Mouse (Mus musculus): ENCODE data around the gene Fgf11. TPM values are rescaled to one million over a fixed set of nuclear protein-coding genes. Genes with fewer than 3 reads are reported as not detected.
A peak's percentile ranks its signal among the peaks of the same experiment; 100 is the strongest.

Gene Fgf11
- polyA plus RNA-seq, 1 experiment from 2014 or later = 2.9 TPM

DNA sequence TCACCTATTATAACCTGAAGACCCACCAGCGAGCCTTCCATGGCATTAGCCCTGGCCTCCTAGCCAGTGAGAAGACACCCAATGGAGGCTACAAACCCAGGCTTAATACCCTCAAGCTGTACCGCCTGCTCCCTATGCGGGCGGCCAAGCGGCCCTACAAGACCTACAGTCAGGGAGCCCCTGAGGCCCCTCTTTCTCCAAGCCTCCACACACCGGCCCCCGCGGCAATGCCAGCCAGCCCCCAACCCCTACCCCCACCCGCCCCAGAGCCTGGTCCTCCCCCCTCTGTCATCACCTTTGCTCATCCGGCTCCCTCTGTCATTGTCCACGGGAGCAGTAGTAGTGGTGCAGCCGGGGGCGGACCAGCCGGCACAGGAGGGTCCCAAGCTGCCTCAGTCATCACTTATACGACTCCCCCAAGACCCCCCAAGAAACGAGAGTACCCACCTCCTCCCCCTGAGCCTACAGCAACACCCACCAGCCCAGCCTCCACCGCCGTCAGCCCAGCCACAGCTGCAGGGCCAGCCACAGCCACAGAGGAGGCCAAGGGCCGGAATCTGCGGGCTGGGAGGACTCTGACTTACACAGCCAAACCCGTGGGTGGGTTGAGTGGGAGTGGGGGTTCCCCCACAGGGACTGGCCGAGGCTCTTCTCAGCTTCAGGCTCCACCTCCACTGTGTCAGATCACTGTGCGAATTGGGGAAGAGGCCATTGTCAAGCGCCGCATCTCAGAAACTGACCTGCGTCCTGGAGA lies 24.0 kb downstream of the Fgf11 start:
- peaks cover 39% of the 10 kb centered on the region for H3K36me3 ChIP-seq
- H3K4me3 ChIP-seq = no peak overlapping the region
- no peak for ATAC-seq (ENCODE audit: low FRiP score, low read depth)
- no peak overlapping the region for H3K27ac ChIP-seq
- WGBS = 61% methylated on average over 26 of the region's 26 CpGs
- no peak overlapping the region for H3K9ac ChIP-seq
- H3K27me3 ChIP-seq = peaks cover 48% of the 10 kb centered on the region
- no peak overlapping the region for H3K4me2 ChIP-seq (replicated peaks)
- H3K9me3 ChIP-seq = no peaks in the 10 kb centered on the region
- peaks cover 14% of the 10 kb centered on the region for H3K4me1 ChIP-seq

DNA sequence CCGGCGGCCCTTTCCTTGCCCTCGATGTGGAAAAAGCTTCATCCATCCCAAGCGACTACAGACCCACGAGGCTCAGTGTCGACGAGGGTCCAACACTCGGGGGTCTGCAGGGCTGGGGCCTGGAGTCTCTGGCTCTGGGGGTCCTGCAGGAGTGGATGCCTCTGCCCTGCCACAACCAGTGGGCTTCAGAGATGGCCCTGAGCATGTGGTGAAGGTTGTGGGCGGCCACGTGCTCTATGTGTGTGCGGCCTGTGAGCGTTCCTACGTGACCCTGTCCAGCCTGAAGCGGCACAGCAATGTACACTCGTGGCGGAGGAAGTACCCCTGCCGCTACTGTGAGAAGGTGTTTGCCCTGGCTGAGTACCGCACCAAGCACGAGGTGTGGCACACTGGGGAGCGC lies 25.2 kb downstream of the Fgf11 start:
- peaks cover 14% of the 10 kb centered on the region for H3K4me1 ChIP-seq
- no peak overlapping the region for H3K27ac ChIP-seq
- H3K27me3 ChIP-seq = peaks cover 42% of the 10 kb centered on the region
- no peaks in the 10 kb centered on the region for H3K9me3 ChIP-seq
- no peak overlapping the region for H3K4me3 ChIP-seq
- H3K9ac ChIP-seq = peak overlapping the region; percentile 8; the same call in 1 of the 2 replicates
- peaks cover 39% of the 10 kb centered on the region for H3K36me3 ChIP-seq
- WGBS = 83% methylated on average over 20 of the region's 20 CpGs
- no peak overlapping the region for H3K4me2 ChIP-seq (replicated peaks)
- ATAC-seq (ENCODE audit: low FRiP score, low read depth) = no peak

DNA sequence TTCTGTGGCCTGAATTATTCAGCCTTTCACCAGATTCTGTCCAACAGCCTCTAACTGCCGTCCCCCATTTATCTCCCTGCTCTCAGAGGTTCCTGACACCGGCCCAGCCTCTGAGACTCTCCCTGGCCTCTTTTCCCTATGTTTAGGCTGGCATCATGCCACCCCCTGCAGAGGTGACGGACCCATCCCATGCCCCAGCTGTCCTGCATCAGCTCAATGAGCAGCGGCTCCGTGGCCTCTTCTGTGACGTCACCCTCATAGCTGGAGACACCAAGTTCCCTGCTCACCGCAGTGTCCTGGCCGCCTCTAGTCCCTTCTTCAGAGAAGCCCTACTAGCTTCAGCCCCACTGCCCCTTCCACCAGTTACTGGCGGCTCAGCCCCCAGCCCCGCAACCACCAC lies 25.9 kb downstream of the Fgf11 start:
- Histone ChIP-seq H3K27ac (no peak overlapping the region), H3K9ac (no peak overlapping the region), H3K4me2 (replicated peaks) (no peak overlapping the region), H3K36me3 (peaks cover 39% of the 10 kb centered on the region), H3K4me1 (peaks cover 14% of the 10 kb centered on the region), H3K4me3 (no peak overlapping the region), H3K9me3 (no peaks in the 10 kb centered on the region), H3K27me3 (peaks cover 41% of the 10 kb centered on the region)
- 65% methylated on average over 10 of the region's 10 CpGs for WGBS
- ATAC-seq (ENCODE audit: low FRiP score, low read depth) = no peak

DNA sequence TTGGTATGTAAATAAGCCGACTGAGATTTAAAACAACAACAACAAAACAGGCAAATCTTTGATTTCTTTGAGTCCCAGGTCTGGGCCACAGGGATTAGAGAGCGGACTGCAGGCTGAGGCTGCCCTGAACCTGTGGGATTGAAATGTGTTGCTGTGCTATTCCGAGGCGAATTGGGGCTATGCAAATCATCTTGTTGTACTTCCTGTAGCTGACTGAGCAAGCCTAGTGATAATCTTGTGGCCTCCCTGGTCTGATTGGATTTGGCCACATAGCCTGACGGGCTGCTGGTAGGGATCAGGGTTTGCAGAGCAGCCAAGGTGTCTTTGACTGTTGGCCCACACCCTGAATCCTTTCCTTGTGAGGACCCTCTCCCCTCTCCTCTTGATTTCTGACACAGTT lies 26.7 kb downstream of the Fgf11 start:
- 66% methylated on average over 5 of the region's 5 CpGs for WGBS
- Histone ChIP-seq H3K9ac (no peak overlapping the region), H3K27me3 (peaks cover 40% of the 10 kb centered on the region), H3K36me3 (peaks cover 39% of the 10 kb centered on the region), H3K27ac (no peak overlapping the region), H3K9me3 (no peaks in the 10 kb centered on the region), H3K4me2 (replicated peaks) (no peak overlapping the region), H3K4me3 (no peak overlapping the region), H3K4me1 (peaks cover 16% of the 10 kb centered on the region)
- no peak for ATAC-seq (ENCODE audit: low FRiP score, low read depth)

- Histone ChIP-seq H3K4me3 (peak overlapping the region; percentile 87), H3K4me2 (replicated peaks) (peak overlapping the region; percentile 78)
- ATAC-seq (ENCODE audit: low FRiP score, low read depth) = no peak
Measured at GRCm38 (mm10) chr11:69767625-69767909, 34.1 kb downstream of the Fgf11 start.

DNA sequence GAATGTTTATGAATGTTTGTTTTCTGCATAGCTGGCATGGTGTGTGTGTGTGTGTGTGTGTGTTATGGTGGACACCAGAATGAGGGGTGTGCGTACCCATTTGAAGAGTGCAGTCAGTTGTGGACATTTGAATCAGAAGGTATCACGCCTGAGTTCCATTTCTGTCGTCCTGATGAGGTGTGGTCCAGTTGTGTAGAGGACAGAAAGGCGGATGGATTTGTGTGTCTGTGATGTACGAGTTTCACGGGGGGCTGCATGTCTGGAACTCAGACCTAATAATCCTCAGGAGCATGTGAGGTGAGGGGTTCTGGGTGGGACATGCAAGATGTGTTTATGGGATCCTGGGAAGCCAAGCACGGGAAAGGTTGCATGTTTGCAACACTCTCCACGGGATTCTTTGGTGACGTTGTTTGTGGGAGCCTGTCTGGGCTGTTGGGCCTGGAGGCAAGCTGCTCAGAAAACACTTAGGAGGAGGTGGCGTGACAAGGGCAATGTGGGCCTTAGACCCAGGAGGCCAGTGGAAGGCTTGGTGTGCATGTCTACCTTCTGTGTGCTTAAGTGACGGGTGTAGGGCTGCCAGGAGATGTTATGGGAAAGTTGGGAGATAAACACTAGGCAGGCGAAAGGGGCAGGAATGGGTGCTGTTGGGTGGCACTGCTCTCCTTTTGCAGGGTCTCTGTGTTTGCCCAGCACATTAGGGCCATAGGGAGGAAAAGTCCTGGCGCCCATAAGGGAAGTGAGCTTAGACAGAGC lies 34.6 kb downstream of the Fgf11 start:
- peak overlapping the region; percentile 92 for H3K27ac ChIP-seq
- peaks cover 38% of the 10 kb centered on the region for H3K4me1 ChIP-seq
- H3K27me3 ChIP-seq = no peaks in the 10 kb centered on the region
- H3K9ac ChIP-seq = peak overlapping the region; percentile 96
- H3K4me2 ChIP-seq (replicated peaks) = peak overlapping the region; percentile 78
- no peaks in the 10 kb centered on the region for H3K36me3 ChIP-seq
- no peaks in the 10 kb centered on the region for H3K9me3 ChIP-seq
- H3K4me3 ChIP-seq = peak overlapping the region; percentile 87
- 55% methylated on average over 13 of the region's 13 CpGs for WGBS
- no peak for ATAC-seq (ENCODE audit: low FRiP score, low read depth)

More at GRCm38 (mm10) chr11:69767625-69767909, 34.1 kb downstream of the Fgf11 start:
- Histone ChIP-seq H3K27ac (peak overlapping the region; percentile 58; the same call in 1 of the 2 replicates), H3K27me3 (no peaks in the 10 kb centered on the region), H3K36me3 (no peaks in the 10 kb centered on the region), H3K9ac (peak overlapping the region; percentile 96), H3K9me3 (no peaks in the 10 kb centered on the region), H3K4me1 (peaks cover 38% of the 10 kb centered on the region)
- WGBS = 65% methylated on average over 4 of the region's 4 CpGs

- peak; percentile 78 for ATAC-seq (ENCODE audit: low FRiP score, low read depth)
Measured at GRCm38 (mm10) chr11:69766126-69766609, 35.5 kb downstream of the Fgf11 start.

DNA sequence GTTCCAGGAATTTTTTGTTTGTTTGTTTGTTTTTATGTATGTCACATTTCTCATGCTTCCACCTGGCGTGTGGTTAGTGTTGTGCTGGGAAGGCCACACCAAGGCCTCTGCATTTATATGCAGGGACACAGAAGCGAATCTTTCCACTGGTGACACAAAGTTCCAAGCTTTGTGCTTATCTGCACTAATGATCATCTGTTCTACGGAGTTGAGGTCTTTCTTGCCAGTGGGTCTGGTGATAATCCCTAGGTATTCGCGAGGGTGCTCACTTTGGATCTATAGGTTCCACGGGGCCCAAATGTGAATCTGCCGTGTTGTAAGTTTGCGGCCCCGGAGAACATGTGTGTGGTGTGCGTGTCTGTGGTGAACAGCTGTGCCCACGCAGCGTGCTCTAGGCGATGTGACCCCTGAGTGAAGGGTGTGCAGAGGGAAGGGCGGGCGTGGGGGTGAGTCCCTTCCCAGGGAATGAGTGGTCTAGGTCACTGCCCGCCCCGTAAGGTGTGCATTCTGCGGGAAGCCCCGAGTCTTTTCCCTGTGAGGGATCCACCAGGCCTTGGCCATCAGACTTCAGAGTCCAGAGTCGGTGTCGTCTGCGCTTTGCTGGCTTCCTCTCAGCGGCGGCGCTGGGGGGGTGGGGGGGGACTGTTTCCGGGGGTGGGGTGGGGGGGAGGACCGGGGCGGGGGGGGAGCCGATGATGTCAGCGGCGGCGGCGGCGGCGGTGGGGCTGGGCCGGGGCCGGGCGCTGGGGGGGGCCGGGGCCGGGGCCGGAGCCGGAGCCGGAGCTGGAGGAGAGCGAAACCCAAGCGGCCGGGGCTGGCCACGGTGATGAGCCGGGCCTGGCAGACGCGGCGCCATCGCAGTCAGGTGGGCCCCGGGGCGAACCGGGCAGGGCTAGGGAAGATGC lies 36.2 kb downstream of the Fgf11 start, which contains the start of gene Zbtb4:
TSS of gene Zbtb4 (plus strand) at position 692 of the 905 bp plus-strand sequence.
- 22% methylated on average over 28 of the region's 55 CpGs for WGBS
- Histone ChIP-seq H3K4me3 (peak within 1 kb of the TSS; percentile 87), H3K4me2 (replicated peaks) (peak within 1 kb of the TSS; percentile 78), H3K9ac (peak within 1 kb of the TSS; percentile 96), H3K4me1 (peaks cover 43% of the 10 kb centered on the region), H3K9me3 (no peaks in the 10 kb centered on the region), H3K36me3 (no peaks in the 10 kb centered on the region), H3K27me3 (no peaks in the 10 kb centered on the region), H3K27ac (peak within 1 kb of the TSS; percentile 92)
- peak; percentile 62 for ATAC-seq (ENCODE audit: low FRiP score, low read depth)

More at GRCm38 (mm10) chr11:69766126-69766609, 35.5 kb downstream of the Fgf11 start:
- no peaks in the 10 kb centered on the region for H3K36me3 ChIP-seq
- peak overlapping the region; percentile 78 for H3K4me2 ChIP-seq (replicated peaks)
- H3K9ac ChIP-seq = peak overlapping the region; percentile 96
- H3K4me1 ChIP-seq = peaks cover 38% of the 10 kb centered on the region
- H3K27ac ChIP-seq = peak overlapping the region; percentile 92
- no peaks in the 10 kb centered on the region for H3K27me3 ChIP-seq
- peak overlapping the region; percentile 87 for H3K4me3 ChIP-seq
- no peaks in the 10 kb centered on the region for H3K9me3 ChIP-seq
- under 1% methylated on average over 36 of the region's 37 CpGs for WGBS

DNA sequence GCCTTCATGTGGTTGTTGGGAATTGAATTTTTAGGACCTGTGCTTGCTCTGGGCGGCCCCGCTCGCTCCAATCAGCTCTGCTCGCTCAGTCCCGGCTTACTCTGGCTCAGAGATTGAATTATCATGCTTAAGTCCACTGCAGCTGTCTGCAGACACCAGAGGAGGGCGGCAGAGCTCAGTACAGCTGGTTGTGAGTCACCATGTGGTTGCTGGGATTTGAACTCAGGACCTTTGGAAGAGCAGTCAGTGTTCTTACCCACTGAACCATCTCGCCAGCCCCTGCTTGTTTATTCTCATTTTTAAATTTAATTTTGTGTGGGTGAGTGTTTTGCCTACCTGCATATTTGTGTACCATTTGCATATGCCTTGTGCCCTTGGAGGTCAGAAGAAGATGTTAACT lies 38.1 kb downstream of the Fgf11 start:
- Histone ChIP-seq H3K27ac (no peak overlapping the region), H3K4me3 (no peak overlapping the region), H3K4me2 (replicated peaks) (no peak overlapping the region), H3K36me3 (no peaks in the 10 kb centered on the region), H3K9ac (no peak overlapping the region), H3K27me3 (no peaks in the 10 kb centered on the region), H3K9me3 (no peaks in the 10 kb centered on the region), H3K4me1 (peaks cover 44% of the 10 kb centered on the region)
- ATAC-seq (ENCODE audit: low FRiP score, low read depth) = no peak
- 70% methylated on average over 7 of the region's 7 CpGs for WGBS

GRCm38 (mm10) chr11:69761868-69762267 lies 39.8 kb downstream of the Fgf11 start, which contains the start of gene Slc35g3:
Gene Slc35g3, minus strand, starts transcription at chr11:69761968.
- H3K9me3 ChIP-seq = no peaks in the 10 kb centered on the region
- no peaks in the 10 kb centered on the region for H3K36me3 ChIP-seq
- H3K4me2 ChIP-seq (replicated peaks) = no peak within 1 kb of the TSS
- no peak within 1 kb of the TSS; the same call in 1 of the 2 replicates for H3K9ac ChIP-seq
- WGBS = 57% methylated on average over 1 of the region's 1 CpGs
- H3K27me3 ChIP-seq = no peaks in the 10 kb centered on the region
- no peak for ATAC-seq (ENCODE audit: low FRiP score, low read depth)
- H3K4me3 ChIP-seq = no peak within 1 kb of the TSS
- no peak within 1 kb of the TSS; the same call in 1 of the 2 replicates for H3K27ac ChIP-seq
- peaks cover 37% of the 10 kb centered on the region for H3K4me1 ChIP-seq

DNA sequence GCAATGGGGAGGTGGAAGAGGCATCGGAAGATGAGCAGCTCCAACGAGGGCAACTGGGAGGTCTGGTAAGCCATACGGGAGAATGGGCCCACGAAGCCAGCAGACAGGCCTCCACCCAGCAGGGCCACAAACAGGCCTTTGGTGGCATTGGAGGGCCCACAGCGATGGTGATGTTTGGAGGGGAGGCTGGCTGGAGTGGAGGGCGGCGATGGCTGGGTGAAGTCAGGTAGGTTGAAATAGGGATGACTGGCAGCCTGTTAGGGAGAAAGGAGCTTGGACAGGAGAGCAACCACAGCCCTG lies 40.8 kb downstream of the Fgf11 start:
- no peaks in the 10 kb centered on the region for H3K36me3 ChIP-seq
- H3K27me3 ChIP-seq = no peaks in the 10 kb centered on the region
- WGBS = 89% methylated on average over 7 of the region's 7 CpGs
- H3K9me3 ChIP-seq = no peaks in the 10 kb centered on the region
- no peak overlapping the region for H3K9ac ChIP-seq
- H3K27ac ChIP-seq = no peak overlapping the region; the same call in 1 of the 2 replicates
- no peak for ATAC-seq (ENCODE audit: low FRiP score, low read depth)
- H3K4me3 ChIP-seq = no peak overlapping the region
- peaks cover 39% of the 10 kb centered on the region for H3K4me1 ChIP-seq
- H3K4me2 ChIP-seq (replicated peaks) = no peak overlapping the region
